Mouse (Mus musculus) cerebellum, adult 2 months (tissue): ENCODE data around the gene Dner.

Source experiments
- CTCF ChIP-seq: fragments of 200-500 bp; IDR thresholded peaks from 2 replicates; pipeline ENCODE4 v1.5.1; 2011; ENCODE audit warnings: low read depth, mild to moderate bottlenecking, control low read depth, low read length, moderate library complexity, borderline replicate concordance; ENCODE audit not compliant: insufficient read depth
- POLR2A ChIP-seq: fragments of 200-500 bp; IDR thresholded peaks from 2 replicates; pipeline ENCODE4 v1.6.1; 2011; ENCODE audit warnings: low read length, control low read depth, borderline replicate concordance; ENCODE audit not compliant: insufficient read depth

DNA sequence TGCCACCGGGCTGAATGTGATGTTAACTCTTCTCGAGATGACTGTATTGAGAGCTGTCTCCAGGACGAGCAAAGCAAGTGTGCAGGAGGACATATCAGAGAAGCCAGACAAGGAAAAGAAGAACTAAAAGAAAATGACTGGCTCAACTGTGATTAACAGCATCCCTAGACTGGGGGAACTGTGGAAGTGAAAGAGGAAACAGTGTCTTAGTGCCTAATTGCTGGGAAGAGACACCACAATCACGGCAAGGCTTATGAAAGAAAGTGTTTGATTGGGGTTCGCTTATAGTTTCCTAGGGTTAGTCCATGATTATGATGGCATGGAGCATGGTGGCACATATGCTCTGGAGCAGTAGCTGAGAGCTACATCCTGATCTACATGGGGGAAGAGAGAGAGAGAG is 269.3 kb downstream of the Dner start:
- TF ChIP-seq POLR2A (no peak), CTCF (no peak)
